Mouse (Mus musculus): ENCODE data around the gene Foxi1. TPM values are rescaled to one million over a fixed set of nuclear protein-coding genes. Genes with fewer than 3 reads are reported as not detected.

Foxi1 gene
- polyA plus RNA-seq, 1 experiment = not detected

DNA sequence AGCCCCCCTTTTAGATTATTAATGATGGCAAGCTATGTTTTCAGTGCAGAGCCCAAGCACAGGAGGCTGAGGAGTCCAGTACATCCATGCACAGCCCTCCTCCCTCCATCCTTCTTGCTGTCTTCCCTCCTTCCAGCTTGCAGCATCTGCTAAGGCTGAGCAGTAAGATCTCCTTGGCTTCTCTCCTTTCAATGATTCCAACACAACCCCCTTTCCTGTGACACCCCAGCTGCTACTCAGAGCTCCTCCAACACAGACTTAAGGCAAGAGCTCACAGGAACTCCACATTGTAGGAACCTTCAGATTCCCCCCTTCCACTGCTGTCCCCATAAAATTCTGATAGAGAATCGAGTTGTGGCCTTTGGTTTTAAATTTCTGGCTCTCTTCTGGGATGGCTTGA, 5.1 kb downstream of the Foxi1 start:
- no peaks in the 10 kb centered on the region for H3K4me1 ChIP-seq (ENCODE audit: control insufficient read depth, insufficient read depth, low read length)
- H3K4me3 ChIP-seq (ENCODE audit: insufficient read depth, low read length) = no peak overlapping the region
- TF ChIP-seq POLR2A (IDR thresholded peaks at IDR 0.05; ENCODE audit: borderline replicate concordance, low read depth, low read length) = no peak
- TF ChIP-seq CTCF (IDR thresholded peaks at IDR 0.05; ENCODE audit: low read depth, low read length) = no peak
- no peak overlapping the region for H3K27ac ChIP-seq (ENCODE audit: insufficient read depth, low read depth, low read length)

DNA sequence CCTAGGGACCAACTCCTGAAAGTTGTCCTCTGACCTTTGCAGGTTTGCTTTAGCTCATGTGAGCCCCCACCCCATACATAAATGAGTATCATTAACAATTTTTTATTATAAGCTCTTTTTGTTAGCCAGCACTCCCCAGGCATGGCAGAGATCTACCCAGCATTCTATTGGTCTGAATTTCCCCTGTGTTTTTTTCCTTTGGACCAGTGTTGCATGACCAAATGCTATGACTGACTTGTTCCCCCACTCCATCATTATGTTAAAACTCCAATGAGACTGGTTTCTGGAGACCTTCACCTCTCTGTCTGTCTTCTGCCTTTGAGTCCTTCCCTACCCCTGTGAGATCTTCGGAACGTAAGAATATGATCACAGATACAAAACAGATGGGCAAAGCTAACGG, 12.7 kb downstream of the Foxi1 start:
- no peaks in the 10 kb centered on the region for H3K4me1 ChIP-seq (ENCODE audit: control insufficient read depth, insufficient read depth, low read length)
- TF ChIP-seq CTCF (IDR thresholded peaks at IDR 0.05; ENCODE audit: low read depth, low read length) (no peak), POLR2A (IDR thresholded peaks at IDR 0.05; ENCODE audit: borderline replicate concordance, low read depth, low read length) (no peak)
- no peak overlapping the region for H3K4me3 ChIP-seq (ENCODE audit: insufficient read depth, low read length)
- no peak overlapping the region for H3K27ac ChIP-seq (ENCODE audit: insufficient read depth, low read depth, low read length)

DNA sequence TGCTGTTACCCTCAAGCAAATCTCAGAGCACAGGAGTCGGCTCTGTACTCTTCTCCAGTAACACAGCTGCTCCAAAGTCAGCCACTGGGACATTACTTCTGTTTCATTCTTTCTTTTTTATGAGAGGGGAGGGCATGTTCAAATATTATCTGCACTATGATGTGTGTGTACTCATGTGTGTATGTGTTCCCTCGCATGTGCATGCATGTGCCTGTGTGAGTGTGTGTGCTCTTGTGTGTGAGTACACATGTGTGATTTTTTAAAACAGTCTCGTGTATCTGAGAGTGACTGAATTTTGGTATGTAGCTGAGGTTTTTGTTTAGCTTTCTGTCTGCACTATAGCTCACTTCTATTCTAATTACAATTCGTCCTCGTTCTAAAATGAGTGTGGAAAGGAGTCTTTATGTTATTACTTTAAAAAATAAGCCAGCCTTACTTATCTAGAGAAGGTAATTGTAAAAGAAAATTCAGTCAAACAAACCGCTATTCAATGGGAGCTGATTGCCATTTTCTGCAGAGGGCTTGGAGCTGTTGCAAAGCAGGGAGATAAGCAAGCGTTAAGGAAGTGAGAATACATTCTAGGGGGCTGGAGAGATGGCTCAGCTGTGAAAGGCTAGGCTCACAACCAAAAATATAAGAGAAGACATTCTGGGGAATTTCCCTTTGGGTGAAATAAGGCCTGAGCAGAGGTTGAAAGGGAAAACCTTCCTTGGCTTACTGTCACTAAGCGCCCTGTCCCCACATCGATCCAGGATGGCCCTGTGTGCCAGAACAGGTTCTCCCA, 13.5 kb downstream of the Foxi1 start:
- Histone ChIP-seq H3K4me3 (ENCODE audit: insufficient read depth, low read length) (no peak overlapping the region), H3K27ac (ENCODE audit: insufficient read depth, low read depth, low read length) (no peak overlapping the region), H3K4me1 (ENCODE audit: control insufficient read depth, insufficient read depth, low read length) (no peaks in the 10 kb centered on the region)
- no peak for TF ChIP-seq CTCF (IDR thresholded peaks at IDR 0.05; ENCODE audit: low read depth, low read length)
- TF ChIP-seq POLR2A (IDR thresholded peaks at IDR 0.05; ENCODE audit: borderline replicate concordance, low read depth, low read length) = no peak

DNA sequence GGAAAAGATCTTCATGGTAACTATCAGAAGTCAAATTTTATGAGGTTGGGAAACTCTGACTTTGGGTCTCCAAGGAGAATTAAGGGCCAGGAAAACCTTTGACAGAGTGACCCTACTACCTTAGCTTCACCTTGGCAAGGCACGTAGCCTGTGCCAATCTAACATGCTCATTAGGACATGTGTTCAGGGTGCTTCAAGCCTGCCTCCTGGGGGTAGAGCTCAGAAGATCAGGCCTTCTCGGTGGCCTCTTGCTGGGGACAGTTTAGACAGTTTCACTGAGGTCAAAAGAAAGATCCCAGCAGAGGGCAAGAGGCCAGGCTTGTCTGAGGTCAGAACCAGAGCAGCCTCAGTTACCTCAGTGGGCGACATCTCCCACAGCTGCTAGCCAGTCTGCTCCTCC, 14.2 kb downstream of the Foxi1 start:
- no peak for TF ChIP-seq CTCF (IDR thresholded peaks at IDR 0.05; ENCODE audit: low read depth, low read length)
- TF ChIP-seq POLR2A (IDR thresholded peaks at IDR 0.05; ENCODE audit: borderline replicate concordance, low read depth, low read length) = no peak
- no peaks in the 10 kb centered on the region for H3K4me1 ChIP-seq (ENCODE audit: control insufficient read depth, insufficient read depth, low read length)
- H3K4me3 ChIP-seq (ENCODE audit: insufficient read depth, low read length) = no peak overlapping the region
- H3K27ac ChIP-seq (ENCODE audit: insufficient read depth, low read depth, low read length) = no peak overlapping the region

DNA sequence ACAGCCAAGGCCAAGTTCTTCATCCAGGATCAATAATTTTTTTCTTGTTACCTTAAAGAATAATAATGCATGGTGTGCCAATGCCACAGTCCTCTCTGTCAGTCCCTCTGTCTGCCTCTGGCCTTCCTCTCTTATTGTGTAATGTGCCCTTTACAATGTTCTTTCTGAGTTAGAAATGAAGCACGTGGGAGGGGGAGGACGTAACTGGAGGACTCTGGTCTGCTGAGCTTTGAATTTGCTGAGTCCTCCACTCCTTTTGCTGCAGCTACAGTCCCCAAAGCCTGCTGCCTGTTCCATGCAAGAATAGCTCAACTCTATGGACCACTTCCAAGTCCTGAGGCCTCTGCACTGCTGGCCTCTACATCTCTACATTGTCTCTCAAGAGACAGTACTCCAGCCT, 23.6 kb downstream of the Foxi1 start:
- TF ChIP-seq POLR2A (IDR thresholded peaks at IDR 0.05; ENCODE audit: borderline replicate concordance, low read depth, low read length) (no peak), CTCF (IDR thresholded peaks at IDR 0.05; ENCODE audit: low read depth, low read length) (no peak)
- no peak overlapping the region for H3K4me3 ChIP-seq (ENCODE audit: insufficient read depth, low read length)
- H3K4me1 ChIP-seq (ENCODE audit: control insufficient read depth, insufficient read depth, low read length) = no peaks in the 10 kb centered on the region
- H3K27ac ChIP-seq (ENCODE audit: insufficient read depth, low read depth, low read length) = no peak overlapping the region

DNA sequence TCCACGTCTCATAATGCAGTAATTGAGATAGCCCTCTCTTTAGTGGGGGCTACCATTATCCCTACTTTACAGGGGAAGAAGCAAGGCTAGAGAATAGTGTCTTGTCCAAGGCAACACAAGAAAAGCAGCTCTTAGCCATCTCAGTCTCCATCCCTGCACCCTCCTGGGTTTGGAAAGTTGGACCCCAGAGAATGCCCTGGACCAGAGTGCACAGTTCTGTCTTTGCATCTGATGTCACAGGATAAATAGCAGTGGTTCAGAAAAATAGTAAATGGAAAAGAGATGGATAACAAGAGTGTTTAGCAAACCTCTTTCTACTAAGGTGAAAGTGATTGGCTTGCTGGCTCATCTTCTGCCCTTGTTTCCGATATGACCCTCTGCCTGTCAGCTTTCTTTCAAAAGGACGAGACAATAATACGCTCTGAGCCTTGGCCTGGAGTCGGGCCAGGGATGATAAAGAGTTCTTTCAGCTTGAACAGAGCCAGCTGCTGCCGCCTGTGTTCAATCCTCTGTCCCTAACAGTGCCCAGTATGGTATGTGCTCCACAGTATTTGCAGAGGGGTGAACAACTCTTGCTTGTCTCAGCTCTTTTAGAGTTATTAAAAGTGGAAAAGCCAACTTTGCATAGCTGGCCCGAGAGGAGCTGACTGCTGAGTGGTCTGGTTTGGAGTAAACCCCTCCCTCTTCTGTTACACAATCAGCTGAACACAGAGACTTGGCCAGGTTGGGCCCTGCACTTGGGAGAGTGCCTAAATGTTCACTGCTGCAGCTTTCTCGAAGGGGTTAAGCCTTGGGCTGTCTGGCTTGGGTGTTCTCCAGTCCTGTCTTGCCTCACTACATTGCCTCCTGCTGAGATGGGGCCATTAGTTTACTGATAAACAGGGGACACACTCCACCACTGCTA, 26.4 kb downstream of the Foxi1 start:
- Histone ChIP-seq H3K4me1 (ENCODE audit: control insufficient read depth, insufficient read depth, low read length) (no peaks in the 10 kb centered on the region), H3K4me3 (ENCODE audit: insufficient read depth, low read length) (no peak overlapping the region), H3K27ac (ENCODE audit: insufficient read depth, low read depth, low read length) (no peak overlapping the region)
- no peak for TF ChIP-seq CTCF (IDR thresholded peaks at IDR 0.05; ENCODE audit: low read depth, low read length)
- no peak for TF ChIP-seq POLR2A (IDR thresholded peaks at IDR 0.05; ENCODE audit: borderline replicate concordance, low read depth, low read length)

DNA sequence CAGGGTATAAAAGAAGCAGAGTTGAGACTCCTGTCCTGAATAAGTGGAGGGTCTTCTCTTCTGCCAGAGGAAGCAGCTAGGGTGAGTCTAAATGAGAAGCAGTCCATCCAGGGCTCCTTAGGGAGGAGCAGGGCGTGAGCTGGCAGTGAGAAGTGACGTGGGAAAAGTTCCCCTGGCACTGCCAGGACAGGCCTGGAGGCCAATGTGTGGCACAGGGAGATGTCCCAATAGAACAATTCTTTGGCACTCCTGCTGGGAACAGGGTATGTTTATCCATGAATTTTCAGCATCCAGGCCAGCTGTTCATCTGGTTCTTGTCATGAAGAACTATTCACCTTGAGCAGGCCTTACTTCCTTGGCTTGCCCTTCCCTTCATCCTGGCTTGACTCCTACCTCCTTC, 29.1 kb downstream of the Foxi1 start:
- no peak overlapping the region for H3K27ac ChIP-seq (ENCODE audit: insufficient read depth, low read depth, low read length)
- H3K4me1 ChIP-seq (ENCODE audit: control insufficient read depth, insufficient read depth, low read length) = no peaks in the 10 kb centered on the region
- no peak overlapping the region for H3K4me3 ChIP-seq (ENCODE audit: insufficient read depth, low read length)
- no peak for TF ChIP-seq POLR2A (IDR thresholded peaks at IDR 0.05; ENCODE audit: borderline replicate concordance, low read depth, low read length)
- TF ChIP-seq CTCF (IDR thresholded peaks at IDR 0.05; ENCODE audit: low read depth, low read length) = no peak

DNA sequence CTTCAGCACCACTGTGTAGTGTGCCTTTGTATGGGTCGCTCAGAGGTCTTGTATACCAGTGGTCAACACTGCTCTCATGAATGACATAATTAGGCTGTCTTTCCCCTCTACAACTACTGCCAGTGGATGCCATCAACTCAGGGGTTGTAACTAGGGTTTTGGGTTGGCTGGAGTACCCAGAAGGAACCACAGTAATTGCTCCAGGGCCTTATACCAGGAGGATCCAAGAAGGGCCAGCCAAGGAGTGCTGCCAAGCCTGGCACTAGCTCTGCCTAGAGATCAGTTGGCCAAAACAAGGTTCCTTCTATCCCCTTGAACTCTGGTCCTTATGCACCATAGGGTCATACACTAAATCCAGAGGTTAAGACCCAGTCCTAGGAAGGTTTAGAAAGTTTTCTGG, 31.5 kb downstream of the Foxi1 start:
- H3K4me1 ChIP-seq (ENCODE audit: control insufficient read depth, insufficient read depth, low read length) = no peaks in the 10 kb centered on the region
- TF ChIP-seq CTCF (IDR thresholded peaks at IDR 0.05; ENCODE audit: low read depth, low read length) (no peak), POLR2A (IDR thresholded peaks at IDR 0.05; ENCODE audit: borderline replicate concordance, low read depth, low read length) (no peak)
- no peak overlapping the region for H3K4me3 ChIP-seq (ENCODE audit: insufficient read depth, low read length)
- H3K27ac ChIP-seq (ENCODE audit: insufficient read depth, low read depth, low read length) = no peak overlapping the region

DNA sequence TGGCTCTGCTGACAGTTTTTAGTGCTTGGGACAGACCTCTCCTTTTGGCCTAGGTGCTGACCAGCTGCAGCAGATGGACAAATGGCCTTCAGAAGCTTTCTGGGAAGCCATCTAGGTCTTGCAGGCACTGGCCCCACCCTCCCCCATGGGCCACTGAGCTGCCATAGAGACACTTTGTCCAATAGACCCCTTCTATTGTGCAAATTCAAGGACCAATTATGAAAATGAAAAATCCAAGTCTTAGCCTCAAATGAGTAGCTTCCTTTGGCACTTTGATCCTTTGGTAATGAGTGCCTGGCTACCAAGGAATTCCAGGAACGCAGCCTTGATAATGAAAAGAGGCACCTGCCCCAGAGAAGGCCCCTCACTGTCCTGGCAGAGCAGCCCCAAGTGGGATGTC, 36.7 kb downstream of the Foxi1 start:
- no peak overlapping the region for H3K27ac ChIP-seq (ENCODE audit: insufficient read depth, low read depth, low read length)
- TF ChIP-seq POLR2A (IDR thresholded peaks at IDR 0.05; ENCODE audit: borderline replicate concordance, low read depth, low read length) (no peak), CTCF (IDR thresholded peaks at IDR 0.05; ENCODE audit: low read depth, low read length) (no peak)
- no peak overlapping the region for H3K4me3 ChIP-seq (ENCODE audit: insufficient read depth, low read length)
- H3K4me1 ChIP-seq (ENCODE audit: control insufficient read depth, insufficient read depth, low read length) = no peaks in the 10 kb centered on the region

DNA sequence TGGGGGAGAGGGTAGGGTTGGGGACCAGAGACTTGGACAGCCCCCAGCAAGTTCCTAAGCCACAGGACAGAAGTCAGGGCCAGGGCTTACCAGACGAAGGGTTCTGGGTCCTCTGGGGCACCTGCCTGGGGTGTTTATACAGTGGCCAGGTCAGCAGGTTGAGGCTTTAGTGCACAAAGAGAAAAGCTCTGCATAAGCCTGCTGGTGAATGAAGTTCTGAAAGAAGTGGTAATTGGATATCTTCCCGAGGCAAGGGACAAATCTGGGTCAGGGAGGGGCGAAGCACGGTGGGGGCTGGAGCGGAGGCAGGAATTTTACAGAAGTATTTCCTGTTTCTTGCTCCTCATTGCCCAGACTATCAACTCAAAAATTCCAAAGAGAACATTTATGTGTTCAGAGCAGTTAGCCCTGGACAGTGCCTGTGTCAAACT, 38.4 kb downstream of the Foxi1 start:
- Histone ChIP-seq H3K4me3 (ENCODE audit: insufficient read depth, low read length) (no peak overlapping the region), H3K27ac (ENCODE audit: insufficient read depth, low read depth, low read length) (no peak overlapping the region), H3K4me1 (ENCODE audit: control insufficient read depth, insufficient read depth, low read length) (no peaks in the 10 kb centered on the region)
- TF ChIP-seq CTCF (IDR thresholded peaks at IDR 0.05; ENCODE audit: low read depth, low read length) (no peak), POLR2A (IDR thresholded peaks at IDR 0.05; ENCODE audit: borderline replicate concordance, low read depth, low read length) (no peak)

Measured in bone marrow macrophage, adult 2 months (primary cell).